Mouse (Mus musculus) megakaryocyte-erythroid progenitor cell, adult 5-6 weeks (primary cell): ENCODE data around the gene Gm13212. TPM values are rescaled to one million over a fixed set of nuclear protein-coding genes. Genes with fewer than 3 reads are reported as not detected.
"Not testable (repeated sequence)": the region's sequence is repeated elsewhere in the genome, so short reads cannot be mapped to it uniquely, and the experiment has no call there.

ENCODE experiments used
- ATAC-seq: replicated peaks from 2 replicates; pipeline ENCODE4 v1.8.0; 2016; ENCODE audit warnings: mild to moderate bottlenecking, inconsistent platforms; ENCODE audit not compliant: severe bottlenecking, poor library complexity, low FRiP score, low TSS enrichment
- total RNA-seq, 2 experiments: library from RNA; stranded (forward) in 1 of 2; stranded (reverse) in 1 of 2; fragments of 200-1000, 215-1000 nt in 1 of 2; fragments of >200 nt in 1 of 2; fragmentation: Nextera tagmentation in 1 of 2; gene quantifications; 2 replicates each; pipeline ENCODE4 v1.2.3; 2014 to 2017

The Gm13212 gene
- total RNA-seq (2014; fragmentation: Nextera tagmentation) = 13.6 and 24.6 TPM in 2 replicates
- 6.2 and 11.7 TPM in 2 replicates for total RNA-seq (2017)

DNA sequence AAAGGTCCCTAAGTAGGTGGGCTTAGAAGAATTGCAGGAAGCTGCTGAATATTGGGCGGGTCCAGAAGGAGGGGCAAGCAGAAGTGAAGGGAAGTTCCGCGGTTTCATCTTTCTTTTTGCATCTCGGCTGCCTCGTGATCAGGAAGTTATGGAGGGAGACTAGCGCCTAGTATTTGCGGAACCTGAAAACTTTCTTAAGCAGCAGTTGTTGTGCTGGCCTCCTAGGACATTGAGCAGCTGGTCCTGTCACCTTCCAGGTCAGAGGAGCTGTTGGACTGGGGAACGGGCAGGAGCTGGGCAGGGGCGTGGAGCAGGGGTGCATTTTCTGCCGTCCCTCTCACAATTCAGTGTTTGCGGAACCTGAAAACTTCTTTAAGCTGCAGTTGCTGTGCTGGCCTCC, at the start of gene Gm13212:
TSS of gene Gm13212 (plus strand) at position 89 of the 400 bp plus-strand sequence.
- peak; percentile 78 for ATAC-seq

DNA sequence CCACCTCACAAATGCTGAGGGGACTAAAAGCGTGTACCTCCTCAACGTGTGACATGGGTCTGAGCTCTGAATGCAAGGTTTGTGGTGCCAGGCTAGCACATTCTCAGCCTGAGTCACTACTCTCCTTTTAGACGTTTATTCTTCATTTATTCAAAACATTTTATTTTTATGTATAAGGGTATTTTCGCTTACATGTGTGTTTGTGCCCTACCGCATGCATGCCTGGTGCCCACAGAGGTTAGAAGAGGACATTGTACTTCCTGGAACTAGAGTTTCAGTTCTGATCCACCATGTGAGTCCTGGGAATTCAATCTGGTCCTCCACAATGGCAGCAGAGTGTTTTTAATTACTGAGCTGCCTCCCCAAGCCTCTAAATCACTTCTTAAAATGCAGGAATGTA, 41.1 kb upstream of the Gm13212 start:
- not testable (repeated sequence) for ATAC-seq

GRCm38 (mm10) chr4:145545106-145545505, 39.9 kb upstream of the Gm13212 start:
- not testable (repeated sequence) for ATAC-seq

GRCm38 (mm10) chr4:145545734-145546349, 39.1 kb upstream of the Gm13212 start:
- peak; percentile 59 for ATAC-seq

GRCm38 (mm10) chr4:145546477-145546876, 38.5 kb upstream of the Gm13212 start:
- not testable (repeated sequence) for ATAC-seq

DNA sequence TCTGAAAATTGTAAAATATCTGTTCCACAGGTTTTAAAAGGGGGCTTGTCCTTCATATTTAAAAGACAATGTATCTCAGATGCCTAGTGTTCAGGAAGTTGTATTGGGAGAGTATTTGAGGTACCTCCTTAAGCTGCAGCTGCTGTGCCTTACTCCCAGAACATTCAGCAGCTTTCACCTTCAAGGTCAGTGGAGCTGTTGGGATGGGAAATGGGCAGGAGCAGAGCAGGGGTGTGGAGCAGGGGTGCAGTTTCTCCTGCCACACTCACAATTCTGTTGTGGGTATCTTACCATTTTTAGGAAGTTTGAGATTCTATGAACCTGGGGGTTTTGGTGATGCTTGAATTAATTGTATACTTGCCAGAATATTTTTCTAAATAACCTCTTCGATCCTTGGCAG, 28.3 kb upstream of the Gm13212 start:
- ATAC-seq = no peak

GRCm38 (mm10) chr4:145559505-145560099, 25.4 kb upstream of the Gm13212 start:
- ATAC-seq = peak; percentile 30; the same call in 1 of the 2 replicates

DNA sequence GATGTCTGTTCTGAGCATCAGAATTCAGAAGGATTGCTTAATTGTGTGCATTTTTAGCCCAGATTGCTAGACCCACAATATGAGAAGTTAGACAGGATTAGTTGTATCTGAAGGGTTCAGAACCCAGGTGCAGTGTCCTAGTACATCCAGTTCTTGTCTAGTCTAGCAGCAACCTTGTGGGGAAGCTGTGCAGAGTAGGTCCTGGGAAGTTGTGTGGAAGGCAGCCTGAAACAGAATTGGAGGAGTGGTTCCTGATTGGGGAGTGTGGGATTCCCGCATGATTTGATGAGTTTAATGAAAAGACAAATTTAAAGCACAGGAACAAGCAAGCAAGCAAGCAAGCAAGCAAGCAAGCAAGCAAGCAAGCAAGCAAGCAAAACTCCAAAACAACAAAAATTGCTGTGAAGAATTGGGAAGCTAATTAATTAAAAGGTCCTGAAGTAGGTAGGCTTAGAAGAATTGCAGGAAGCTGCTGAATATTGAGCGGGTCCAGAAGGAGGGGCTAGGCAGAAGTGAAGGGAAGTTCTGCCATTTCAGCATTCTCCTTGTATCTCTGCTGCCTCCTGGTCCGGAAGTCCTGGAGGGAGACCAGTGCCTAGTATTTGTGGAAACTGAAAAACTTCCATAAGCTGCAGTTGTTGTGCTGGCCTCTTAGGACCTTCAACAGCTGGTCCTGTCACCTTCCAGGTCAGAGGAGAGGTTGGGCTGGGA, 20.7 kb upstream of the Gm13212 start:
- peak; percentile 79; the same call in 1 of the 2 replicates for ATAC-seq

DNA sequence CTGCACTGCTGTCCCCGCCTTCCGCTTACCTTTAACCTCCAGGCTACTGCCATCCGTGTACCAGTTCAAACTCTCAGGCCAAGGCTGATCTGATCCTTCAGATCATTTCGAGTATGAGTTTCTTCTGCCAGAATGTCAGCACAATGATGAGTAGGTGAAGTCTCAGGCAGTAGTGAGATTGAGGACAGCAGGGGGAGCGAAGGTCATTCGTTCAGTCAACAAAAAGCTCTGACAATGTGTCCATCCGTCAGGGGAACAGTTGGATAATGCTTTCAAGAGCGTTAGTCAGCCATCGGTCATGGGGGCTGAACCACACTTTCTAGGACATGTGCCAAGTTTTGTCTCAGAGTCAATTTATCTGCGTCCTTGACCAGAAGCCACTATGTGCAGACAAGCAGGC, 14.5 kb upstream of the Gm13212 start:
- not testable (repeated sequence) for ATAC-seq

- not testable (repeated sequence) for ATAC-seq
These were observed 8.3 kb upstream of the Gm13212 start for GRCm38 (mm10) chr4:145576623-145577022.

GRCm38 (mm10) chr4:145580333-145580732, 4.6 kb upstream of the Gm13212 start:
- ATAC-seq = not testable (repeated sequence)

- not testable (repeated sequence) for ATAC-seq
These were observed 1.1 kb downstream of the Gm13212 start for GRCm38 (mm10) chr4:145586046-145586445.

- not testable (repeated sequence) for ATAC-seq
These were observed 9.2 kb downstream of the Gm13212 start for GRCm38 (mm10) chr4:145594183-145594582.

GRCm38 (mm10) chr4:145594798-145595197, 9.8 kb downstream of the Gm13212 start:
- ATAC-seq = not testable (repeated sequence)

GRCm38 (mm10) chr4:145640416-145641185, 55.6 kb downstream of the Gm13212 start:
- ATAC-seq = not testable (repeated sequence)

DNA sequence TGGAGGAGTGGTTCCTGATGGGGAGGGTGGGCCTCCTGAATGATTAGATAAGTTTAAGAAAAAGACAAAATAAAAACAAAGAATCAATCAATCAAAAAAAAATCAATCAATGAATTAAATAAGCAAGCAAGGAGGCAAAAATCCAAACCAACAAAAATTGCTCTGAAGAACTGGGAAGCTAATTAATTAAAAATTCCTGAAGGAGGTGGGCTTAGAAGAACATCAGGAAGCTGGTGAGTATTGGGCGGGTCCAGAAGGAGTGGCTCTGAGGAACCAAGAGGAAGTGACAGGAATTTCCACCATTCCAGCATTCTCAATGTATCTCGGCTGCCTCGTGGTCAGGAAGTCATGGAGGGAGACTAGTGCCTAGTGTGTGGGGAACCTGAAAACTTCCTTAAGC, 85.4 kb downstream of the Gm13212 start, which contains the start of gene Zfp980:
TSS of gene Zfp980 (plus strand) at position 301 of the 400 bp plus-strand sequence.
- not testable (repeated sequence) for ATAC-seq

DNA sequence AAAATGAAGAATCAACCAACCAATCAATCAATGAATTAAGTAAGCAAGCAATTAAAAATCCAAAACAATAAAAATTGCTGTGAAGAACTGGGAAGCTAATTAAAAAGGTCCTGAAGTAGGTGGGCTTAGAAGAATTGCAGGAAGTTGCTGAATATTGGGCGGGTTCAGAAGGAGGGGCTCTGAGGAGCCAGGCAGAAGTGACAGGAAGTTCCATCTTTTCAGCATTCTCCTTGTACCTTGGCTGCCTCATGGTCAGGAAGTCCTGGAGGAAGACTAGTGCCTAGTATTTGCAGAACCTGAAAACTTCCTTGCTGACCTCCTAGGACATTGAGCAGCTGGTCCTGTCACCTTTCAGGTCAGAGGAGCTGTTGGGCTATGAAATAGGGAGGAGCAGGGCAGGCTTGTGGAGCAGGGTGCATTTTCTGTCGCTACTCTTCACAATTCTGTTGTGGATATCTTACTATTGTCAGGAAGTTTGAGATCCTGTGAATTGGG, 89.4 kb downstream of the Gm13212 start:
- not testable (repeated sequence) for ATAC-seq
